Comparison of ENCODE assay signal across 22 mouse cellular contexts in the genomic region with DNA sequence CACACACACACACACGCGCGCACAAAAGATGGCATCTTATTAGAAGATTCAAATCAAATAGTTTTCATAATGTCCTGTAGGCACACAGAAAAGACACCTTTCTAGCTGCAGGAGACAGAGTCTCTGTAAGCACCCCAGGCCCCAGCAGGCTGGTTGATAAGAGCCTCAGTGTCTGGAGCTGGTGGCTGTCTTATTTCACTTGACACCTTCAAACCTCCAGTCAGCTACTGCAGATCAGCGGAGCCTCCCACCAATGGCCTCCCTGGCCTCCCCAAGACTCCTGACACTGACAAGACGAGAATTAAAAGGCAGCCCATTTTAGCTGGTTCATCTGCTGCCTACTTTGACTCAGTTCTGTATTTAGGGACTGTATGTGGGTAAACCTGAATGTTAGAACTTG. TPM values are rescaled to one million over a fixed set of nuclear protein-coding genes. Genes with fewer than 3 reads are reported as not detected.
DNase-seq lines count a peak whose midpoint lies in the region; ATAC-seq and TF ChIP-seq lines count a peak whose summit lies in the region.
"Had no signal": no experiment of that assay in that cellular context is flagged by ENCODE, and none has a peak within 500 bp of the region (broad histone marks: within the 10 kb centered on the region; RNA-seq: fewer than 3 reads in every experiment).

No protein-coding gene starts in this region.

- H3K27me3 ChIP-seq in limb, embryonic 11.5 days (ENCODE audit: control insufficient read depth, insufficient read depth, low read length) = no peaks in the 10 kb centered on the region
- H3K27me3 ChIP-seq in limb, embryonic 10.5 days (ENCODE audit: low read depth, poor library complexity, severe bottlenecking) = no peaks in the 10 kb centered on the region
- no peaks in the 10 kb centered on the region for H3K27me3 ChIP-seq in heart, embryonic 11.5 days (ENCODE audit: control insufficient read depth, insufficient read depth, low read length)
- H3K27me3 ChIP-seq in heart, postnatal 0 days (ENCODE audit: control insufficient read depth, insufficient read depth, low read length) = no peaks in the 10 kb centered on the region
- no peaks in the 10 kb centered on the region for H3K27me3 ChIP-seq in midbrain, postnatal 0 days (ENCODE audit: insufficient read depth, low read length)
- H3K27me3 ChIP-seq: hindbrain, embryonic 15.5 days; neural tube, embryonic 12.5 days had no signal

- TF ChIP-seq CTCF in heart, postnatal 0 days (IDR thresholded peaks at IDR 0.05; ENCODE audit: low read depth) = no peak
- no peak for TF ChIP-seq CTCF in midbrain, postnatal 0 days (IDR thresholded peaks at IDR 0.05)

- no peak overlapping the region for H3K4me3 ChIP-seq in limb, embryonic 11.5 days (ENCODE audit: low read depth, low read length)
- H3K4me3 ChIP-seq in limb, embryonic 10.5 days = no peak overlapping the region
- H3K4me3 ChIP-seq in heart, embryonic 11.5 days (ENCODE audit: low read depth, low read length) = no peak overlapping the region
- no peak overlapping the region for H3K4me3 ChIP-seq in heart, postnatal 0 days (ENCODE audit: low read depth, low read length)
- H3K4me3 ChIP-seq in midbrain, postnatal 0 days (ENCODE audit: low read depth, low read length) = no peak overlapping the region
- H3K4me3 ChIP-seq: forebrain, embryonic 10.5 days; hindbrain, embryonic 15.5 days; layer of hippocampus, adult 2 months; neural tube, embryonic 12.5 days had no signal

- ATAC-seq in limb, embryonic 11.5 days (ENCODE audit: insufficient number of reproducible peaks, low FRiP score, low TSS enrichment, low read depth) = no peak
- peak; percentile 77; the same call in 1 of the 2 replicates for ATAC-seq in heart, embryonic 11.5 days (replicated peaks; ENCODE audit: insufficient number of reproducible peaks, low FRiP score, low TSS enrichment)
- peak; percentile 94 for ATAC-seq in heart, postnatal 0 days (ENCODE audit: insufficient read depth, low read depth)
- ATAC-seq in midbrain, postnatal 0 days (ENCODE audit: low FRiP score) = no peak
- ATAC-seq: forebrain, embryonic 16.5 days had no signal

- H3K4me2 ChIP-seq in limb, embryonic 11.5 days (ENCODE audit: low read depth, severe bottlenecking) = no peak overlapping the region
- H3K4me2 ChIP-seq in heart, embryonic 11.5 days = peak overlapping the region; percentile 46
- H3K4me2 ChIP-seq in heart, postnatal 0 days (ENCODE audit: low read depth, low read length) = peak overlapping the region; percentile 13; the same call in 1 of the 2 replicates
- H3K4me2 ChIP-seq in midbrain, postnatal 0 days (ENCODE audit: low read depth, low read length, poor library complexity, severe bottlenecking) = no peak overlapping the region
- H3K4me2 ChIP-seq: hindbrain, embryonic 15.5 days; neural tube, embryonic 12.5 days had no signal

- TF ChIP-seq EP300 in heart, postnatal 0 days (IDR thresholded peaks at IDR 0.05; ENCODE audit: low read depth) = peak; percentile 86; the same call in 1 of the 2 replicates

- H3K4me1 ChIP-seq in limb, embryonic 11.5 days (ENCODE audit: control insufficient read depth, insufficient read depth, low read length) = peaks cover 14% of the 10 kb centered on the region; the same call in 1 of the 2 replicates
- peaks cover 31% of the 10 kb centered on the region for H3K4me1 ChIP-seq in limb, embryonic 10.5 days
- H3K4me1 ChIP-seq in heart, embryonic 11.5 days (ENCODE audit: control insufficient read depth, insufficient read depth, low read length) = peaks cover 56% of the 10 kb centered on the region
- H3K4me1 ChIP-seq in heart, postnatal 0 days (ENCODE audit: control insufficient read depth, insufficient read depth) = peaks cover 35% of the 10 kb centered on the region
- H3K4me1 ChIP-seq in midbrain, postnatal 0 days (ENCODE audit: insufficient read depth, low read length) = no peaks in the 10 kb centered on the region
- H3K4me1 ChIP-seq: hindbrain, embryonic 15.5 days; neural tube, embryonic 12.5 days had no signal

- no peak overlapping the region for H3K27ac ChIP-seq in limb, embryonic 11.5 days (replicated peaks; ENCODE audit: low read depth, low read length)
- no peak overlapping the region for H3K27ac ChIP-seq in limb, embryonic 10.5 days
- peak overlapping the region; percentile 98 for H3K27ac ChIP-seq in heart, embryonic 11.5 days (ENCODE audit: low read depth, low read length)
- H3K27ac ChIP-seq in heart, postnatal 0 days (ENCODE audit: low read depth) = peak overlapping the region; percentile 92
- H3K27ac ChIP-seq in midbrain, postnatal 0 days (ENCODE audit: low read depth, low read length) = no peak overlapping the region
- H3K27ac ChIP-seq: forebrain, embryonic 10.5 days; hindbrain, embryonic 15.5 days; layer of hippocampus, adult 2 months; liver, embryonic 14.5 days; neural tube, embryonic 12.5 days had no signal

- H3K9ac ChIP-seq in limb, embryonic 11.5 days (ENCODE audit: low read length) = no peak overlapping the region
- H3K9ac ChIP-seq in heart, embryonic 11.5 days (ENCODE audit: low read depth, low read length) = peak overlapping the region; percentile 28; the same call in 1 of the 2 replicates
- H3K9ac ChIP-seq in heart, postnatal 0 days (replicated peaks; ENCODE audit: low read depth, low read length) = 0 out of 2 replicates have a peak overlapping the region, but pooled peaks have one; percentile 12
- no peak overlapping the region for H3K9ac ChIP-seq in midbrain, postnatal 0 days (replicated peaks; ENCODE audit: low read length, poor library complexity, severe bottlenecking)
- H3K9ac ChIP-seq: hindbrain, embryonic 15.5 days; liver, embryonic 14.5 days; neural tube, embryonic 12.5 days had no signal

- no peaks in the 10 kb centered on the region for H3K36me3 ChIP-seq in limb, embryonic 11.5 days (ENCODE audit: control insufficient read depth, insufficient read depth, low read length)
- no peaks in the 10 kb centered on the region for H3K36me3 ChIP-seq in limb, embryonic 10.5 days
- no peaks in the 10 kb centered on the region for H3K36me3 ChIP-seq in heart, embryonic 11.5 days (ENCODE audit: control insufficient read depth, insufficient read depth, low read length)
- peaks cover 9% of the 10 kb centered on the region; the same call in 1 of the 2 replicates for H3K36me3 ChIP-seq in heart, postnatal 0 days (replicated peaks; ENCODE audit: control insufficient read depth, insufficient read depth, low read length)
- H3K36me3 ChIP-seq in midbrain, postnatal 0 days (ENCODE audit: insufficient read depth, low read length) = no peaks in the 10 kb centered on the region
- H3K36me3 ChIP-seq: hindbrain, embryonic 15.5 days; neural tube, embryonic 12.5 days had no signal

- no peaks in the 10 kb centered on the region for H3K9me3 ChIP-seq in limb, embryonic 11.5 days (ENCODE audit: control insufficient read depth, low read length)
- no peaks in the 10 kb centered on the region for H3K9me3 ChIP-seq in limb, embryonic 10.5 days (replicated peaks)
- H3K9me3 ChIP-seq in heart, embryonic 11.5 days (replicated peaks; ENCODE audit: control insufficient read depth, low read length) = no peaks in the 10 kb centered on the region
- no peaks in the 10 kb centered on the region for H3K9me3 ChIP-seq in heart, postnatal 0 days (replicated peaks; ENCODE audit: control insufficient read depth, low read length)
- H3K9me3 ChIP-seq in midbrain, postnatal 0 days (ENCODE audit: low read length) = no peaks in the 10 kb centered on the region
- H3K9me3 ChIP-seq: forebrain, embryonic 10.5 days; hindbrain, embryonic 15.5 days; neural tube, embryonic 12.5 days had no signal

- WGBS in limb, embryonic 11.5 days = 57% methylated on average over 5 of the region's 5 CpGs
- 58% methylated on average over 5 of the region's 5 CpGs for WGBS in limb, embryonic 10.5 days
- 29% methylated on average over 5 of the region's 5 CpGs for WGBS in heart, embryonic 11.5 days (ENCODE audit: insufficient replicate concordance)
- WGBS in heart, postnatal 0 days = 30% methylated on average over 5 of the region's 5 CpGs
- WGBS in midbrain, postnatal 0 days = 91% methylated on average over 5 of the region's 5 CpGs

- peak; percentile 29 for DNase-seq in embryo, embryonic 10 days (ENCODE audit: low spot score)
- DNase-seq in embryo, embryonic 11 days = no peak
- DNase-seq in limb, embryonic 11.5 days (ENCODE audit: low spot score) = peak; percentile 25
- DNase-seq in limb, embryonic 10.5 days (ENCODE audit: low spot score) = no peak
- peak; percentile 88 for DNase-seq in heart, postnatal 0 days (ENCODE audit: low spot score)
- DNase-seq in urinary bladder, postnatal 10 days (ENCODE audit: low spot score) = no peak
- DNase-seq in midbrain, postnatal 0 days (ENCODE audit: low spot score) = no peak
- DNase-seq: adrenal gland, postnatal 14 days; cerebellum, adult 2 months; cerebellum, postnatal 25 days; gastrocnemius, postnatal 14 days; kidney, adult 2 months; kidney, postnatal 14 days; midbrain, embryonic 14.5 days; right cerebral cortex, postnatal 14 days had no signal

RNA-seq across cellular contexts. Expression of gene Kif13a, which starts 11.2 kb away (rescaled TPM):
- polyA plus RNA-seq in limb, embryonic 11.5 days (2014; fragmentation: Nextera tagmentation; extraction: Ambion mirVana) = 14.2 and 16.5 TPM in 2 replicates
- polyA plus RNA-seq in limb, embryonic 10.5 days (2016; fragmentation: Nextera tagmentation; extraction: Ambion mirVana) = 13.5 and 13.6 TPM in 2 replicates
- 39.8 and 42.6 TPM in 2 replicates for polyA plus RNA-seq in heart, embryonic 11.5 days (2014; fragmentation: Nextera tagmentation; extraction: Ambion mirVana)
- 48.7 and 81.8 TPM in 2 replicates for total RNA-seq in heart, postnatal 0 days (2014; rRNA removed; ENCODE audit: low replicate concordance)
- 29.8 and 36.7 TPM in 2 replicates for polyA plus RNA-seq in heart, postnatal 0 days (2015; fragmentation: Nextera tagmentation; extraction: Ambion mirVana)
- total RNA-seq in midbrain, postnatal 0 days (2014; rRNA removed) = 31.4 and 31.7 TPM in 2 replicates
- polyA plus RNA-seq in midbrain, postnatal 0 days (2015; fragmentation: Nextera tagmentation; extraction: Ambion mirVana) = 10.1 TPM in 2 replicates

Comparison
In these comparisons a context has a peak if more than half of its experiments do, and no peak if none do; other contexts are left out.
1. DNase-seq: peak in embryo, embryonic 10 days (single experiment), limb, embryonic 11.5 days (single experiment) and heart, postnatal 0 days (single experiment); none in embryo, embryonic 11 days (single experiment), limb, embryonic 10.5 days (single experiment), urinary bladder, postnatal 10 days (single experiment) and midbrain, postnatal 0 days (single experiment).
2. ATAC-seq: peak in heart, embryonic 11.5 days (single experiment) and heart, postnatal 0 days (single experiment); none in limb, embryonic 11.5 days (single experiment) and midbrain, postnatal 0 days (single experiment).
3. H3K27ac ChIP-seq: peak in heart, embryonic 11.5 days (single experiment) and heart, postnatal 0 days (single experiment); none in limb, embryonic 11.5 days (single experiment), limb, embryonic 10.5 days (single experiment) and midbrain, postnatal 0 days (single experiment).
4. H3K4me2 ChIP-seq: peak in heart, embryonic 11.5 days (single experiment) and heart, postnatal 0 days (single experiment); none in limb, embryonic 11.5 days (single experiment) and midbrain, postnatal 0 days (single experiment).
5. H3K9ac ChIP-seq: peak in heart, embryonic 11.5 days (single experiment) and heart, postnatal 0 days (single experiment); none in limb, embryonic 11.5 days (single experiment) and midbrain, postnatal 0 days (single experiment).